Mouse (Mus musculus): Measurements from ENCODE around the gene Gm37419. TPM values are rescaled to one million over a fixed set of nuclear protein-coding genes. Genes with fewer than 3 reads are reported as not detected.

The Gm37419 gene
- polyA plus RNA-seq (2015; fragmentation: Nextera tagmentation; extraction: Ambion mirVana): not detected in 2 replicates

GRCm38 (mm10) chr16:23988466-23989208 lies at the start of gene Gm37419, which contains the start of gene Bcl6:
Gene Gm37419, plus strand, starts transcription at chr16:23988482.
Gene Bcl6, minus strand, starts transcription at chr16:23988852.

Other genes starting within 250 kb of the Gm37419 start
- 537 and 554 TPM in 2 replicates for gene Sst, start 97.5 kb upstream of the Gm37419 start, polyA plus RNA-seq (2015; fragmentation: Nextera tagmentation; extraction: Ambion mirVana)
- 0.10 and 0.18 TPM in 2 replicates for gene Rtp2, start 56.1 kb upstream of the Gm37419 start, polyA plus RNA-seq (2015; fragmentation: Nextera tagmentation; extraction: Ambion mirVana)
- gene Bcl6, start 370 bp downstream of the Gm37419 start, polyA plus RNA-seq (2015; fragmentation: Nextera tagmentation; extraction: Ambion mirVana): 0.96 and 1.0 TPM in 2 replicates

Data from neural tube, postnatal 0 days (tissue).